Comparison of ENCODE assay signal across 7 mouse cellular contexts in genomic region chr14:57533214-57533613, GRCm38 (mm10). TPM values are rescaled to one million over a fixed set of nuclear protein-coding genes. Genes with fewer than 3 reads are reported as not detected.
DNase-seq lines count a peak whose midpoint lies in the region; ATAC-seq and TF ChIP-seq lines count a peak whose summit lies in the region.

No protein-coding gene starts in this region.

- no peak for ATAC-seq in embryonic facial prominence, embryonic 14.5 days (ENCODE audit: low read depth)

- H3K9ac ChIP-seq in embryonic facial prominence, embryonic 14.5 days (ENCODE audit: low read depth, low read length): no peak overlapping the region

- no peak overlapping the region for H3K4me3 ChIP-seq in embryonic facial prominence, embryonic 14.5 days (ENCODE audit: low read depth, low read length)
- H3K4me3 ChIP-seq in testis, adult 2 months (ENCODE audit: control insufficient read depth, low read depth, low read length): no peak overlapping the region

- H3K36me3 ChIP-seq in embryonic facial prominence, embryonic 14.5 days (ENCODE audit: control insufficient read depth, insufficient read depth, low read length): no peaks in the 10 kb centered on the region
- no peaks in the 10 kb centered on the region for H3K36me3 ChIP-seq in testis, adult 2 months (ENCODE audit: control insufficient read depth, insufficient read depth, low read length)

- no peaks in the 10 kb centered on the region for H3K9me3 ChIP-seq in embryonic facial prominence, embryonic 14.5 days (ENCODE audit: control insufficient read depth, low read length)

- no peak for TF ChIP-seq POLR2A in testis, adult 2 months (IDR thresholded peaks at IDR 0.05; ENCODE audit: control insufficient read depth, low read depth, low read length)

- DNase-seq in layer of hippocampus, postnatal 14 days (ENCODE audit: low spot score in 2 of 2): peak; percentile 42 to 57
- no peak for DNase-seq in layer of hippocampus, postnatal 36 days
- DNase-seq in ES-CJ7 (ENCODE audit: low read depth, low spot score): peak; percentile 54
- DNase-seq in adrenal gland, adult 2 months: peak; percentile 47
- peak; percentile 29 for DNase-seq in embryonic facial prominence, embryonic 14.5 days (ENCODE audit: low spot score)
- DNase-seq in lung, adult 18-20 months: peak; percentile 39 to 55

- peak; percentile 85 for TF ChIP-seq CTCF in testis, adult 2 months (IDR thresholded peaks at IDR 0.05; ENCODE audit: control insufficient read depth, insufficient read depth, insufficient replicate concordance, low read depth, low read length)

- 0 out of 2 replicates have a peak, but pooled peaks cover 3% of the 10 kb centered on the region for H3K27me3 ChIP-seq in embryonic facial prominence, embryonic 14.5 days (replicated peaks; ENCODE audit: control insufficient read depth, insufficient read depth, low read length)
- no peaks in the 10 kb centered on the region for H3K27me3 ChIP-seq in testis, adult 2 months (ENCODE audit: control insufficient read depth, insufficient read depth, low read length)

- no peak overlapping the region for H3K4me2 ChIP-seq in embryonic facial prominence, embryonic 14.5 days (ENCODE audit: low read depth, low read length)

- 43% methylated on average over 3 of the region's 3 CpGs for WGBS in embryonic facial prominence, embryonic 14.5 days

- H3K4me1 ChIP-seq in embryonic facial prominence, embryonic 14.5 days (ENCODE audit: control insufficient read depth, insufficient read depth, low read length): peaks cover 30% of the 10 kb centered on the region
- H3K4me1 ChIP-seq in testis, adult 2 months (ENCODE audit: control insufficient read depth, insufficient read depth, low read length): peaks cover 2% of the 10 kb centered on the region; the same call in 1 of the 2 replicates

- H3K27ac ChIP-seq in embryonic facial prominence, embryonic 14.5 days (replicated peaks; ENCODE audit: low read depth, low read length): no peak overlapping the region
- no peak overlapping the region for H3K27ac ChIP-seq in testis, adult 2 months (ENCODE audit: control insufficient read depth, insufficient read depth, low read depth, low read length)

RNA-seq across cellular contexts. Expression of gene Il17d, which starts 8.6 kb away (rescaled TPM):
- total RNA-seq in layer of hippocampus, postnatal 14 days (2021): 1 to 10 TPM; 8.9 to 10.0 TPM
- total RNA-seq in layer of hippocampus, postnatal 36 days (2021): 10 to 100 TPM; 13.4 to 13.6 TPM
- total RNA-seq in adrenal gland, adult 2 months (2021): 1 to 10 TPM; 2.0 to 2.6 TPM
- polyA plus RNA-seq in adrenal gland, adult 2 months (2012; rRNA removed): 19.4 and 23.9 TPM in 2 replicates
- 5.4 and 5.5 TPM in 2 replicates for polyA plus RNA-seq in embryonic facial prominence, embryonic 14.5 days (2014; fragmentation: Nextera tagmentation; extraction: Ambion mirVana)
- 16.4 and 17.1 TPM in 2 replicates for polyA plus RNA-seq in testis, adult 2 months (2012; rRNA removed)

RNA-seq across cellular contexts. Expression of gene Eef1akmt1, which starts 38.2 kb away (rescaled TPM):
- 10 to 100 TPM; 32.7 to 34.0 TPM for total RNA-seq in layer of hippocampus, postnatal 14 days (2021)
- total RNA-seq in layer of hippocampus, postnatal 36 days (2021): 10 to 100 TPM; 36.8 to 37.7 TPM
- total RNA-seq in adrenal gland, adult 2 months (2021): 10 to 100 TPM; 28.4 to 29.4 TPM
- polyA plus RNA-seq in adrenal gland, adult 2 months (2012; rRNA removed): 5.1 and 5.7 TPM in 2 replicates
- 87.2 and 105 TPM in 2 replicates for polyA plus RNA-seq in embryonic facial prominence, embryonic 14.5 days (2014; fragmentation: Nextera tagmentation; extraction: Ambion mirVana)
- polyA plus RNA-seq in testis, adult 2 months (2012; rRNA removed): 12.2 and 15.9 TPM in 2 replicates

Comparison
In these comparisons a context has a peak if more than half of its experiments do, and no peak if none do; other contexts are left out.
1. DNase-seq: peak in layer of hippocampus, postnatal 14 days (2 of 2), ES-CJ7 (single experiment), adrenal gland, adult 2 months (single experiment), embryonic facial prominence, embryonic 14.5 days (single experiment) and lung, adult 18-20 months (2 of 2); none in layer of hippocampus, postnatal 36 days (0 of 2).